Mouse (Mus musculus) lung, postnatal 0 days (tissue): ENCODE results near the gene Grcc10.

Source experiments
- CTCF ChIP-seq: IDR thresholded peaks from 2 replicates; pipeline ENCODE4 v1.5.1; 2016; ENCODE audit warnings: antibody characterized with exemption, mild to moderate bottlenecking
- EP300 ChIP-seq: IDR thresholded peaks from 2 replicates; pipeline ENCODE4 v1.6.1; 2016; ENCODE audit warnings: antibody characterized with exemption, mild to moderate bottlenecking, control low read depth

- TF ChIP-seq EP300 (no peak), CTCF (peak; percentile 92)
Observed at GRCm38 (mm10) chr6:124702784-124703103, 38.4 kb downstream of the Grcc10 start.
